Mouse (Mus musculus): ENCODE results near the gene Kif5a. TPM values are rescaled to one million over a fixed set of nuclear protein-coding genes. Genes with fewer than 3 reads are reported as not detected.

Gene Kif5a
- polyA plus RNA-seq, 1 experiment = 0.29 TPM

GRCm38 (mm10) chr10:127199474-127199873, 63.7 kb downstream of the Kif5a start:
- Histone ChIP-seq H3K36me3 (ENCODE audit: control insufficient read depth, insufficient read depth) (peaks cover 48% of the 10 kb centered on the region), H3K79me2 (ENCODE audit: control insufficient read depth, insufficient read depth) (peaks cover 16% of the 10 kb centered on the region)
- TF ChIP-seq MYOD1 (IDR thresholded peaks at IDR 0.05; ENCODE audit: control insufficient read depth, insufficient read length, low read depth) = no peak
- no peak for TF ChIP-seq MYOG (IDR thresholded peaks at IDR 0.05; ENCODE audit: control insufficient read depth, extremely low read depth, insufficient read length)
- TF ChIP-seq CEBPB (IDR thresholded peaks at IDR 0.05; ENCODE audit: low read depth) = no peak

GRCm38 (mm10) chr10:127199068-127199467, 64.1 kb downstream of the Kif5a start:
- Histone ChIP-seq H3K79me2 (ENCODE audit: control insufficient read depth, insufficient read depth) (peaks cover 19% of the 10 kb centered on the region), H3K27me3 (ENCODE audit: control insufficient read depth, insufficient read depth, insufficient read length) (no peaks in the 10 kb centered on the region), H3ac (ENCODE audit: control insufficient read depth, insufficient read length, low read depth) (no peak overlapping the region), H3K79me3 (ENCODE audit: low read depth) (peaks cover 4% of the 10 kb centered on the region), H3K36me3 (ENCODE audit: control insufficient read depth, insufficient read depth) (peaks cover 46% of the 10 kb centered on the region), H3K4me3 (ENCODE audit: insufficient read depth, poor library complexity, severe bottlenecking) (no peak overlapping the region)
- no peak for TF ChIP-seq CEBPB (IDR thresholded peaks at IDR 0.05; ENCODE audit: low read depth)
- no peak for TF ChIP-seq MYOD1 (IDR thresholded peaks at IDR 0.05; ENCODE audit: control insufficient read depth, insufficient read length, low read depth)
- no peak for TF ChIP-seq CTCF (IDR thresholded peaks at IDR 0.05; ENCODE audit: control insufficient read depth, insufficient read depth, insufficient read length)
- TF ChIP-seq USF1 (IDR thresholded peaks at IDR 0.05; ENCODE audit: low read depth) = no peak
- TF ChIP-seq MAX (IDR thresholded peaks at IDR 0.05) = no peak
- no peak for TF ChIP-seq FOSL1 (IDR thresholded peaks at IDR 0.05; ENCODE audit: insufficient read depth, low read length, poor library complexity, severe bottlenecking)
- TF ChIP-seq MYOG (IDR thresholded peaks at IDR 0.05; ENCODE audit: control insufficient read depth, extremely low read depth, insufficient read length) = no peak

More at GRCm38 (mm10) chr10:127199474-127199873, 63.7 kb downstream of the Kif5a start:
- no peaks in the 10 kb centered on the region for H3K27me3 ChIP-seq (ENCODE audit: control insufficient read depth, insufficient read depth, insufficient read length)
- no peak overlapping the region for H3ac ChIP-seq (ENCODE audit: control insufficient read depth, insufficient read length, low read depth)
- peaks cover 4% of the 10 kb centered on the region for H3K79me3 ChIP-seq (ENCODE audit: low read depth)
- H3K4me3 ChIP-seq (ENCODE audit: insufficient read depth, poor library complexity, severe bottlenecking) = no peak overlapping the region

GRCm38 (mm10) chr10:127198492-127198891, 64.7 kb downstream of the Kif5a start:
- Histone ChIP-seq H3K4me3 (ENCODE audit: insufficient read depth, poor library complexity, severe bottlenecking) (no peak overlapping the region), H3K79me3 (ENCODE audit: low read depth) (peaks cover 4% of the 10 kb centered on the region), H3K79me2 (ENCODE audit: control insufficient read depth, insufficient read depth) (peaks cover 19% of the 10 kb centered on the region), H3K36me3 (ENCODE audit: control insufficient read depth, insufficient read depth) (peaks cover 42% of the 10 kb centered on the region), H3K27me3 (ENCODE audit: control insufficient read depth, insufficient read depth, insufficient read length) (no peaks in the 10 kb centered on the region), H3ac (ENCODE audit: control insufficient read depth, insufficient read length, low read depth) (no peak overlapping the region)
- TF ChIP-seq MAX (IDR thresholded peaks at IDR 0.05) = no peak
- no peak for TF ChIP-seq MYOG (IDR thresholded peaks at IDR 0.05; ENCODE audit: control insufficient read depth, extremely low read depth, insufficient read length)
- no peak for TF ChIP-seq CEBPB (IDR thresholded peaks at IDR 0.05; ENCODE audit: low read depth)
- no peak for TF ChIP-seq FOSL1 (IDR thresholded peaks at IDR 0.05; ENCODE audit: insufficient read depth, low read length, poor library complexity, severe bottlenecking)
- TF ChIP-seq CTCF (IDR thresholded peaks at IDR 0.05; ENCODE audit: control insufficient read depth, insufficient read depth, insufficient read length) = no peak
- TF ChIP-seq MYOD1 (IDR thresholded peaks at IDR 0.05; ENCODE audit: control insufficient read depth, insufficient read length, low read depth) = no peak
- TF ChIP-seq USF1 (IDR thresholded peaks at IDR 0.05; ENCODE audit: low read depth) = no peak

GRCm38 (mm10) chr10:127197505-127198110, 65.5 kb downstream of the Kif5a start:
- TF ChIP-seq CEBPB (IDR thresholded peaks at IDR 0.05; ENCODE audit: low read depth) (no peak), FOSL1 (IDR thresholded peaks at IDR 0.05; ENCODE audit: insufficient read depth, low read length, poor library complexity, severe bottlenecking) (no peak), MYOG (IDR thresholded peaks at IDR 0.05; ENCODE audit: control insufficient read depth, extremely low read depth, insufficient read length) (no peak), USF1 (IDR thresholded peaks at IDR 0.05; ENCODE audit: low read depth) (no peak), MAX (IDR thresholded peaks at IDR 0.05) (no peak), MYOD1 (IDR thresholded peaks at IDR 0.05; ENCODE audit: control insufficient read depth, insufficient read length, low read depth) (no peak), CTCF (IDR thresholded peaks at IDR 0.05; ENCODE audit: control insufficient read depth, insufficient read depth, insufficient read length) (no peak)
- peaks cover 41% of the 10 kb centered on the region for H3K36me3 ChIP-seq (ENCODE audit: control insufficient read depth, insufficient read depth)

GRCm38 (mm10) chr10:127197104-127197503, 66.0 kb downstream of the Kif5a start:
- Histone ChIP-seq H3K79me3 (ENCODE audit: low read depth) (peaks cover 4% of the 10 kb centered on the region), H3K36me3 (ENCODE audit: control insufficient read depth, insufficient read depth) (peaks cover 36% of the 10 kb centered on the region), H3ac (ENCODE audit: control insufficient read depth, insufficient read length, low read depth) (no peak overlapping the region), H3K79me2 (ENCODE audit: control insufficient read depth, insufficient read depth) (peaks cover 19% of the 10 kb centered on the region), H3K27me3 (ENCODE audit: control insufficient read depth, insufficient read depth, insufficient read length) (no peaks in the 10 kb centered on the region), H3K4me3 (ENCODE audit: insufficient read depth, poor library complexity, severe bottlenecking) (no peak overlapping the region)
- no peak for TF ChIP-seq FOSL1 (IDR thresholded peaks at IDR 0.05; ENCODE audit: insufficient read depth, low read length, poor library complexity, severe bottlenecking)
- no peak for TF ChIP-seq MYOD1 (IDR thresholded peaks at IDR 0.05; ENCODE audit: control insufficient read depth, insufficient read length, low read depth)
- TF ChIP-seq CEBPB (IDR thresholded peaks at IDR 0.05; ENCODE audit: low read depth) = no peak
- no peak for TF ChIP-seq USF1 (IDR thresholded peaks at IDR 0.05; ENCODE audit: low read depth)
- TF ChIP-seq MYOG (IDR thresholded peaks at IDR 0.05; ENCODE audit: control insufficient read depth, extremely low read depth, insufficient read length) = no peak
- no peak for TF ChIP-seq CTCF (IDR thresholded peaks at IDR 0.05; ENCODE audit: control insufficient read depth, insufficient read depth, insufficient read length)
- TF ChIP-seq MAX (IDR thresholded peaks at IDR 0.05) = no peak

More at GRCm38 (mm10) chr10:127197505-127198110, 65.5 kb downstream of the Kif5a start:
- Histone ChIP-seq H3ac (ENCODE audit: control insufficient read depth, insufficient read length, low read depth) (no peak overlapping the region), H3K79me3 (ENCODE audit: low read depth) (peaks cover 4% of the 10 kb centered on the region), H3K4me3 (ENCODE audit: insufficient read depth, poor library complexity, severe bottlenecking) (no peak overlapping the region), H3K27me3 (ENCODE audit: control insufficient read depth, insufficient read depth, insufficient read length) (no peaks in the 10 kb centered on the region), H3K79me2 (ENCODE audit: control insufficient read depth, insufficient read depth) (peaks cover 19% of the 10 kb centered on the region)

Measured in C2C12 (cell line).